Mouse (Mus musculus) heart, adult 8-10 months (tissue): Measurements from ENCODE around the gene Rbl1. TPM values are rescaled to one million over a fixed set of nuclear protein-coding genes. Genes with fewer than 3 reads are reported as not detected.
"Not testable (repeated sequence)": the region's sequence is repeated elsewhere in the genome, so short reads cannot be mapped to it uniquely, and the experiment has no call there.

Experiments used
- DNase-seq: peaks from one replicate; pipeline ENCODE4 v3.0.0; 2022; ENCODE audit warnings: low spot score
- total RNA-seq, 4 experiments: library from RNA; stranded (reverse); gene quantifications; 2 replicates each; pipeline ENCODE4 v1.2.4; 2022

The Rbl1 gene
- 1 to 10 TPM; 1.2 to 1.9 (median 1.3) TPM for total RNA-seq

DNA sequence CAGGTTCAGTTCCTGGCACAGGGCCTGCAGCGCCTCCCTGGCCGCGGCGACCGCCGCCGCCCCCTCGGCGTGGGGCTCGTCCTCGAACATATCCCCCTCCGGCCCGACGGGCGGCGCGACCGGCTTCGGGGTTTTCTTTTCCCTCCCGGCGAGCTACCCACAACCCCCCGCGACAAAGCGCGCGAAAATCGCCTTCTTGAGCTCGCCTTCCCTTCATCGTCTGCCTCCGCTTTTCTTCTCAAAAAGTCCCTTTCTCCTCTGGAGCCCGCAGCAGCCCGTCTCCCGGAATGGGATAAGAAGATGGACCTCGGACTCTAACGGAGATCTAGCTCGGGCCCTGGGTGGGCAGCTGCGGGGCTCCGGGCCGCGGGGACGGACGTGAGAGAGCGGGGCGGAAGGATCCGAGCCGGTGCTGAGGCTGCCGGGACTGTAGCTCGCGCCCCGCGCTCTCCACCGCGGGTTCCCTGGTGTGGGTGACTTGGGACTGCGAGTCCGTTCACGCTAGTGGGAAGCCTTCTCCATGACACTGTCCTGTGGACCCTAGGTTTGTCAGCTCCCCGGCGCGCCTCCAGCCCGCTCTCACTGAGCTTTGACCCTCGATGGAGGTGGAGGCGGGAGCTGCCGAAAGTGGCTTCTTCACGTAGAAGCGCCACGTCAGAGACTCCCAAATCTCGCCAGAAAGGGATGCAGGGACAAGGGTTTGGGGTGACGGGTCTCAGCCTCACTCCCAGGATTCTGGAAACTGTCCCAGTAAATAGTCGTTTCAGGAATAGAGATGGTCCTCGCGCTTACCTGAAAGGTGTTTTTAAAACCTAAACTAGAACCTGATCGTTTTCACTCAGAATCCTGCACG is at the start of gene Rbl1:
TSS of gene Rbl1 (minus strand) at position 169 of the 853 bp plus-strand sequence.
- DNase-seq, result peak; percentile 87

DNA sequence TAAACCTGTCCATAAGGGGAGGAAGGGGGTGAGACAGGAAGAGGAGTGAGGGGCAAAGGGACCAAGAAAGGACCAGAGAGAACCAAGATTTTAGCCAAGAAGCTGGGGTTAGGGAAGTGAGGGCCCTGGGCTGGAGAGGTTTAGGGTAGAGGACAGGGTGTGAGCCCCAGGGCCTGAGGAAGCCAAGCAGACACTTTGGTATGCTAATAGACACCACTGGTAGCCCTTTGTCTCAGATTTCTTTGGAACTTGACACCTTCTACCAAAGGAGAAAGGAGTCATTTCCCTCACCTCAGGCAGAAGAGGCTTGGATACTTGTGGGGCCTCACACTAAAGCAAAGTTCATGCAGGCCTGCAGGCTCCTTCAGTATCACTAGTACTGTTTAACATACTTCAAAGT is 43.8 kb upstream of the Rbl1 start:
- DNase-seq, result no peak

- DNase-seq, result no peak
These were observed 41.3 kb upstream of the Rbl1 start for GRCm38 (mm10) chr2:157245603-157246002.

GRCm38 (mm10) chr2:157245001-157245400 is 40.7 kb upstream of the Rbl1 start:
- no peak for DNase-seq

DNA sequence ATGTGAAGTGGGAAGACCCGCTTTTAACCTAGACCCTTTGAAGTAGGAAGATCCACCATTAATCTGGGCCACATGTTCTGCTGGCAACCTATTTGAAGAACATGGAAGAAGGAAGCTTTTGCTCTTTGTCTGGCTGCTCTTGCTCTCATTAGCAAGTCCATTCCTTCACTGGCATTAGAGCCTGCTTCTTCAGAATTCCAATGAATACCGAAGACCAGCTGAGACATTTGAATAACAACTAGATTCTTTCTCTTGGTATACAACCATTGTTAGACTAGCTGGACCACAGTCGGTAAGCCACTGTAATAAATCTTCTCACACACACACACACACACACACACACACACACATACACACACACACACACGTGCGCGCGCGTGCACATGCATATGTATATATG is 31.6 kb upstream of the Rbl1 start:
- no peak for DNase-seq

GRCm38 (mm10) chr2:157221916-157222315 is 17.6 kb upstream of the Rbl1 start:
- DNase-seq, result not testable (repeated sequence)

- no peak for DNase-seq
These were observed 15.8 kb upstream of the Rbl1 start for GRCm38 (mm10) chr2:157220108-157220507.

DNA sequence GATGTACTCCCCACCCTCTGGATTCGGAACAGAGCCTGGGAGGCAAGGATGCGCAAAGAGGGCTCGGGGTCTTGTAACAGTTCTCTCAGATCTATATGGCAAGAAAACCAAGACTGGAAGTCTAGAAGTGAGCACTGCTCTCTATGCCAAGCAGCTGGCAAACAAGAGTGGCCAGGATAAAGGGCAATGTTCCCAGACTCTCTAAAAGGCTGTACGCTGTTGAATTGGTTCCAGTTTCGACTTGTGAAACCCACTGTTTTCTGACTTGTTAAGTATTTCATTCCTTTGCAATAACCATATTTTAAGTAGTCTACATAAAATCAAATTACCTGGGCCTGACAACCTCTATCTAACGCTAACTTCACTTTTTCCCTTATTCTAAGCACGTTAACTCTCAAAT is 7.4 kb upstream of the Rbl1 start:
- no peak for DNase-seq

GRCm38 (mm10) chr2:157203459-157204365 is 622 bp downstream of the Rbl1 start:
- DNase-seq, result peak; percentile 6

- no peak for DNase-seq
These were observed 1.3 kb downstream of the Rbl1 start for GRCm38 (mm10) chr2:157203026-157203425.

- DNase-seq, result no peak
These were observed 2.0 kb downstream of the Rbl1 start for GRCm38 (mm10) chr2:157202361-157202760.

- DNase-seq, result peak; percentile 48
These were observed 3.1 kb downstream of the Rbl1 start for GRCm38 (mm10) chr2:157201081-157201830.

DNA sequence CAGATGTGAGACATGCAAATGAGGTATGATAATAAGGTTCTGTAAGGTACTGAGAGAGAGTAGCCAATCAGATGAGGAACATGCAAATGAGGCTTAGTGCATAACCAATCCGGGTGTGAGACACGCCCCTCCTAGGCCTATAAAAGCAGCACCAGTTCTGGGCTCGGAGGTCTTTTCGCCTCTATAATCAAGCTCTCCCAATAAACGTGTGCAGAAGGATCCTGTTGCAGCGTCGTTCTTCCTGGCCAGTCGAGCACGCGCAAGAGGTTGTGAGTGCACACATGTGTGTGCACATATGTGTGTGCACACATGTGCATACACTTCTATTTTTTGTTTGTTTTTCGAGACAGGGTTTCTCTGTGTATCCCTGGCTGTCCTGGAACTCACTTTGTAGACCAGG is 5.9 kb downstream of the Rbl1 start:
- not testable (repeated sequence) for DNase-seq

- no peak for DNase-seq
These were observed 13.7 kb downstream of the Rbl1 start for GRCm38 (mm10) chr2:157190651-157191050.

DNA sequence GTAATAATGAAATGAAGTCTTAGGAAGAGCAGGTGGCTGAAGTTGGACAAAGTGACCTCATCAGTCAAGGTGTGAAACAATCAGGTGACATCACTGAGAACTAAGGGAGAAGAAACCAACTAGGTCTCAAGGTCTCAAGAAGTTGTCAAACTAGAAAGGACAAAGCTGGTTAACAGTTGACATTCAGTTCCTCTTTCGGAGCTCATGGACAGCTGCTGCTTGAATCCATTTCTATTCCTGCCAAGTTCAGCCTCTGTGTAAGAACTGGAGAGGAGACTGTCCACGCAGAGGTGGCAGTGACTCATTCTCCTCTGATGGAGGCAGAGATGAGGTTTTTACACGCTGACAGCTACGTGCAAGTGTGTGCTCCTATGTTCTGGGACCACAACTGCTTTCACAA is 17.1 kb downstream of the Rbl1 start:
- DNase-seq, result no peak

DNA sequence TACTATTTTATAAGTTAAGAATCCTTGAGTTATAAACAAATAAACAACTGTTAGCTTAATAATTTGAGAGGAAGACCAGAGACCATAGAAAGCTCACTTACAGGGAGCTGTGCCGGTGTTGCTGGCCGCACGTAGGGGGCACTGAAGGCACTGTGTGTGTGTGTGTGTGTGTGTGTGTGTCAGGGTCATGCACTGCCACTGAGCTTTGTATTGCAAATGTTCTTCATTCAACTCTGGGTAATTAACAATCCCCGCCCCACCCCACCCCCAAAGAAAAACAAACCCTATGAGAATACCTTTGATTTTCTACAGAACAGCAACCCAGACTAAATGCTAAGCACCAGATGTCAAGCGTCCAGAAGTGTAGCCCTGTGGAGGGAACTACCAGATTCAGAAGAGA is 17.8 kb downstream of the Rbl1 start:
- DNase-seq, result no peak

GRCm38 (mm10) chr2:157185022-157185660 is 19.2 kb downstream of the Rbl1 start:
- DNase-seq, result no peak

- DNase-seq, result no peak
These were observed 26.2 kb downstream of the Rbl1 start for GRCm38 (mm10) chr2:157178167-157178566.

GRCm38 (mm10) chr2:157176248-157176647 is 28.1 kb downstream of the Rbl1 start:
- DNase-seq, result no peak

GRCm38 (mm10) chr2:157174416-157174815 is 29.9 kb downstream of the Rbl1 start:
- no peak for DNase-seq

GRCm38 (mm10) chr2:157173555-157173954 is 30.8 kb downstream of the Rbl1 start:
- no peak for DNase-seq
